Mouse (Mus musculus) lung, embryonic 14.5 days (tissue): ENCODE data around the gene Apol9b. TPM values are rescaled to one million over a fixed set of nuclear protein-coding genes. Genes with fewer than 3 reads are reported as not detected.
"Not testable (repeated sequence)": the region's sequence is repeated elsewhere in the genome, so short reads cannot be mapped to it uniquely, and the experiment has no call there.

Source experiments
- ATAC-seq: fragments of 200-750 bp; cut with Nextera tagmentation; 2 replicates; pipeline ENCODE4 v1.8.0; 2017; ENCODE audit warnings: mild to moderate bottlenecking, moderate TSS enrichment, moderate library complexity; ENCODE audit not compliant: insufficient read depth
- DNase-seq: peaks from one replicate; pipeline ENCODE4 v3.0.0-alpha.2; 2015
- H3K27ac ChIP-seq: fragments of 300-500 bp; sonication (generic); 2 replicates; pipeline ENCODE4 v1.5.1; 2014; ENCODE audit warnings: low read depth, mild to moderate bottlenecking, moderate library complexity
- H3K27me3 ChIP-seq: fragments of 300-500 bp; sonication (generic); 2 replicates; pipeline ENCODE4 v1.6.1; 2014; ENCODE audit warnings: low read length, control low read depth; ENCODE audit not compliant: insufficient read depth
- H3K36me3 ChIP-seq: fragments of 300-500 bp; sonication (generic); 2 replicates; pipeline ENCODE4 v1.6.1; 2014; ENCODE audit warnings: control low read depth; ENCODE audit not compliant: insufficient read depth
- H3K4me1 ChIP-seq: fragments of 300-500 bp; sonication (generic); 2 replicates; pipeline ENCODE4 v1.6.1; 2014; ENCODE audit warnings: antibody characterized with exemption, control low read depth; ENCODE audit not compliant: insufficient read depth
- H3K4me2 ChIP-seq: fragments of 300-500 bp; sonication (generic); 2 replicates; pipeline ENCODE4 v1.6.1; 2014; ENCODE audit warnings: mild to moderate bottlenecking
- H3K4me3 ChIP-seq: fragments of 300-500 bp; sonication (generic); 2 replicates; pipeline ENCODE4 v1.5.1; 2014; ENCODE audit warnings: low read depth, low read length
- H3K9ac ChIP-seq: fragments of 300-500 bp; sonication (generic); 2 replicates; pipeline ENCODE4 v1.6.1; 2014
- H3K9me3 ChIP-seq: fragments of 300-500 bp; sonication (generic); 2 replicates; pipeline ENCODE4 v1.6.1; 2016; ENCODE audit warnings: low read depth, low read length, control low read depth
- CTCF ChIP-seq: IDR thresholded peaks from 2 replicates; pipeline ENCODE4 v1.5.1; 2016; ENCODE audit warnings: antibody characterized with exemption, low read depth
- WGBS: fragments of 180-500 bp; shearing (Covaris S2); extraction: QIAGEN DNeasy Blood & Tissue Kit; methylation state at CpG from one replicate; pipeline ENCODE4 v1.1.7; 2014; 5-methylcytosine and 5-hydroxymethylcytosine counted together
- polyA plus RNA-seq: library from polyadenylated mRNA; unstranded; fragments of >200 nt; fragmentation: Nextera tagmentation; extraction: Ambion mirVana; gene quantifications from 2 replicates; pipeline ENCODE4 v1.2.1, GENCODE M21; 2014

Gene Apol9b
- polyA plus RNA-seq, 1 experiment from 2014 or later, result not detected

DNA sequence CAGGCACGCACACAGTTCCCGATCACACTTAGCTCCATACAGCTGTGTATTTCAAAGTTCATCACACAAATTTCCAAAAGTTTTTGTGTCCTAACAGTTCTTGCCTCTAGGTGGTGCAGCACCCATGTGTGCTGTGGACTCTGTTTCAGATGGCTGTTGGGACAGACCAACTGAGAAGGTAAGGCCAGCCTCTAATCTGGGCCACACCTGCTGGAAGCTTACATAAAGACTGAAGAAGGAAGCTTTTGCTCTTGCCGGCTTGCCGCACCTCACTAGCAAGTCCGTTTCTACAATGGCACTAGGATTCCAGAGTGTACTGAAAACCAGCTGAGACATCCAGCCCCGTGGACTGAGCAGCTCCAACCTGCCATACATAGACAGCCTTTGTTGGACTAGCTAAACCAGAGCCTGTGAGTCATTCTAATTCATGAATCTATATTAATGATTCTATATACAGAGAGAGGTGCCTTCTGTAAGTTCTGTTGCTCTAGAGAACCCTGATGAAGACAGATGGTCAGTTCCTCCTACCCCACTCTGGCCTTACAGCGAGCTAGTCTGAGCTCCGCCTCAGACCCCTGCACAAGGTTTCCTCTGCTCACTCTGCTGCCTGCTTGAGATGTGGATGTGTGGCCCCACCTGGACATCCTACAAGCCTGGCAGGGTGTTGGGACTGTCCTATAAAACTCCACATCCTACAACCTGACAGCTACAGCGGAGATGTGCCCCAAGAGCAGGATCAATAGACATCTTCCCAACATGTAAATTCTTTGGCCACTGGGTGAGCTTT, 11.9 kb downstream of the Apol9b start:
- 66% methylated on average over 9 of the region's 9 CpGs for WGBS
- Histone ChIP-seq H3K4me2 (no peak overlapping the region), H3K27me3 (no peaks in the 10 kb centered on the region), H3K9me3 (no peaks in the 10 kb centered on the region), H3K36me3 (no peaks in the 10 kb centered on the region), H3K9ac (no peak overlapping the region), H3K27ac (no peak overlapping the region), H3K4me1 (no peaks in the 10 kb centered on the region), H3K4me3 (no peak overlapping the region)
- ATAC-seq (no peak), DNase-seq (peak; percentile 27)
- peak; percentile 58 for TF ChIP-seq CTCF

DNA sequence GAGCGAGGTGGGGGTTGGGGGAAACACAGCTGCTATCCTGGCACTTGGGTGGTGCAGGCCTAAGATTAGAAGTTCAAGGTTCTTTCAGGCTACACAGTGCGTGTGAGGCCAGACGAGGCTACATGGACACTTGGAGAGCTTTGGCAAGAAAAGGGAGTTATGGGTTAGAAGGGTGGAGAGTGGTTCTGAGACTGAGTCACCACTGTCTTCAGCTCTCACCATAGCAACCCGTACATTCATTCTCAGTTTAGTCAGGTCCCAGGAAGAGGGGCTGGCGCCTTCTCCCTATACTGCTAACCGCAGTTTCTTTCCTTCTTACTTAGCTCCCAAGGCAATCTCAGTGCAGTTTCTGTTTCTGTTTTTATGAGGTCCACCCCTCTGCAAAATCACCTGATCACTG, 12.7 kb downstream of the Apol9b start:
- not testable (repeated sequence) for H3K36me3 ChIP-seq, H3K27ac ChIP-seq, DNase-seq, H3K9me3 ChIP-seq, H3K9ac ChIP-seq, ATAC-seq, H3K4me1 ChIP-seq, H3K27me3 ChIP-seq, H3K4me3 ChIP-seq, H3K4me2 ChIP-seq
- 76% methylated on average over 6 of the region's 6 CpGs for WGBS

DNA sequence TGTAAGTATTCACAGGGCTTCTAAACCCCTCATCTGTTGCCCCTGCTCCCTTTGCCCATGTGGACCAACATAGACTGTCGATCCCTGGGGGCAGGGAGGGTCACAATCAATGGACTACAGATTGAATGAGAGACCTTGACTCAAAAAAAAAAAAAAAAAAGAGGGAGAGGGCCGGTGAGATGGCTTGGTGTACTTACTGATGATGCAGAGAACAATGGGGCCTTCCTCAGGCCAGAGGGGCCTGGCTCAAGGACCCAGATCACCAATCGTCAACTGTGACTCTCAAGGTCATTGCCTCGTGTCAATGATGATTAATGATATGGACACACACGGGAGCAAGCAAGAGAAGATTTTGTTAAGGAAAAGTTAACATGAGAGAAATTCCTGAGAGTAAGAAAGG, 15.8 kb downstream of the Apol9b start:
- H3K27ac ChIP-seq, result no peak overlapping the region
- H3K4me1 ChIP-seq, result no peaks in the 10 kb centered on the region
- H3K4me2 ChIP-seq, result no peak overlapping the region
- TF ChIP-seq CTCF, result no peak
- no peak for DNase-seq
- ATAC-seq, result no peak
- H3K4me3 ChIP-seq, result no peak overlapping the region
- WGBS, result 16% methylated on average over 5 of the region's 5 CpGs
- H3K9me3 ChIP-seq, result no peaks in the 10 kb centered on the region
- no peaks in the 10 kb centered on the region for H3K36me3 ChIP-seq
- H3K27me3 ChIP-seq, result no peaks in the 10 kb centered on the region
- no peak overlapping the region for H3K9ac ChIP-seq

DNA sequence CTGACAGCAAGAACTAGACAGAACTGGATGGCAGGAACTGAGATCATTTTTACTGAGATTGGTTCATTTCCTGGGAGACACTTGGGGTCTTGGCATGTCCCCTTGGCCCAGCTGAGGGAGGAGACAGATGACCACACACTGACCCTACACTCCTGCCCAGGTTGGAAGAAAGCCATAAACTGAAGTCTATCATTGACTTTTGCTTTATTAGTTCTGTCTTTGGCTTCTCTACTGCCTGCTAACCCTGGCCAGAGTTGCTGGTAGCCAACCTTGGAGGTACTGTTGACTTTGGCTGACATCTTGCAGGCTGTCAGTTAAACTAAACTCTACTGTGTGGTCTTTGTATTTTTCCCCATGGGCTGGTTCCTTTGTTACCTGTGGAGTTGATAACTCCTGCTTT, 16.2 kb downstream of the Apol9b start:
- TF ChIP-seq CTCF, result no peak
- Histone ChIP-seq H3K4me3 (no peak overlapping the region), H3K27me3 (no peaks in the 10 kb centered on the region), H3K9me3 (no peaks in the 10 kb centered on the region), H3K27ac (no peak overlapping the region), H3K9ac (no peak overlapping the region), H3K4me2 (no peak overlapping the region), H3K4me1 (no peaks in the 10 kb centered on the region), H3K36me3 (no peaks in the 10 kb centered on the region)
- no peak for ATAC-seq
- no peak for DNase-seq

DNA sequence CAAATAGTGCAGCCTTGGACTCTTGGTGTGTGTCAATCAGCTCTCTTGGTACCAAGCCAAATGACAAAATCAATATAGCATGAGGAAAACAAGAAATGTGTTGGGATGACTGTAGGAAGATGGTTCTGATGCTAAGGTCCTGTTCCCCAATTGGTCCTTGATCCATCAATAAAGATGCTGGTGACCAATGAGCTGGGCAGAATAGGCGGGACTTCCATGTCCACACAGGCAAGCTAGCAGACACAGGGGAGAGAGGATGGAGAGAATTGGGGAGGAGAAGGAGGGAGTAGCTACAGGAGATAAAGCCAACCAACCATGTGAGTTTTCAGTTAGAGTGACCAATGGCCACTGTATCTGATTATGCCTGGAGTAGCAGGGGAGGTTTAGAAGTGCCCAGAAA, 17.5 kb downstream of the Apol9b start:
- Histone ChIP-seq H3K27ac (no peak overlapping the region), H3K9ac (no peak overlapping the region), H3K4me1 (no peaks in the 10 kb centered on the region), H3K27me3 (no peaks in the 10 kb centered on the region), H3K36me3 (no peaks in the 10 kb centered on the region), H3K9me3 (no peaks in the 10 kb centered on the region), H3K4me2 (no peak overlapping the region), H3K4me3 (no peak overlapping the region)
- WGBS, result 79% methylated on average over 1 of the region's 1 CpGs
- no peak for DNase-seq
- TF ChIP-seq CTCF, result no peak
- ATAC-seq, result no peak

DNA sequence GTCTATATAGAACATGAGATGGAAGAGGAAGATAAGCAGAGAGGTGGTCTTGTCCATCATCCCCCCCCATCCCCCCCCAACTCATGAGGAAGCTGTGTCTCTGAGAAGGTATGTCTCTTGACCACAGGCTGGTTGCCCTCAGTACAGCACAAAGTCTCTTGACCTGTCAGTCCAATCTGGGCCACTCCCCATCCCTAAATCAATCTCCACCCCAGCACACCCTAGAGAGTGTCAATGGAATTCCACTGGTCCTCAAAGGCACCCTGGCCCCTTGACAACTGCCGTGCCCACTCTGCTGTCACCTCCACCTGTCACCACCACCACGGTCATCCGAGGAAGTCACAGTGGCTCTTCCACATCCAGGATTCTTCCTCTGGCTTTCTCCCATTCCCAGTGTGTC, 19.6 kb downstream of the Apol9b start:
- H3K27ac ChIP-seq, result no peak overlapping the region
- H3K4me2 ChIP-seq, result no peak overlapping the region
- H3K36me3 ChIP-seq, result no peaks in the 10 kb centered on the region
- H3K27me3 ChIP-seq, result no peaks in the 10 kb centered on the region
- DNase-seq, result no peak
- H3K9ac ChIP-seq, result no peak overlapping the region
- no peak for ATAC-seq
- no peak for TF ChIP-seq CTCF
- no peak overlapping the region for H3K4me3 ChIP-seq
- 53% methylated on average over 3 of the region's 3 CpGs for WGBS
- H3K4me1 ChIP-seq, result no peaks in the 10 kb centered on the region
- no peaks in the 10 kb centered on the region for H3K9me3 ChIP-seq

DNA sequence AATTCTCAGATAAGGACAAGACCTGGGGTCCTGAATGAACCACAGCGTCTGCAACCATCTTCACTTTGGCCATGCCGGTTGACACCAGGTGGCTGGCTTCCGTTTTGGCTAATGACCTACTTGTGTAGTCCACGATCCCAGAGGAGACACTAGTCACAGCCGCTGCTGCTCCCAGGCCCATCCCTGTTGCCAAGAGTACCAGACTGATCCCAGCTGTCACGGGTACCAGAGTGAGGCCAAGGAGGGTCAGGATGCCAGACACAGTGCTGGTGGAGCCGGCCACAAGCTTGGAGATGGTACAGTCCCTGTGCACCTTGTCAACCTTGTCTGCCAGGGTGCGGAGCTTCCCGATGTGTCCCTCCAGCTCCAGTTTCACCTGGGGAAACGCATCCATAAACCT, 20.9 kb downstream of the Apol9b start:
- no peaks in the 10 kb centered on the region for H3K27me3 ChIP-seq
- H3K36me3 ChIP-seq, result no peaks in the 10 kb centered on the region
- H3K4me1 ChIP-seq, result no peaks in the 10 kb centered on the region
- H3K9me3 ChIP-seq, result no peaks in the 10 kb centered on the region
- H3K4me2 ChIP-seq, result no peak overlapping the region
- DNase-seq (no peak), ATAC-seq (no peak)
- H3K9ac ChIP-seq, result no peak overlapping the region
- H3K4me3 ChIP-seq, result no peak overlapping the region
- WGBS, result 82% methylated on average over 10 of the region's 10 CpGs
- H3K27ac ChIP-seq, result no peak overlapping the region
- no peak for TF ChIP-seq CTCF
